Mouse (Mus musculus) T-helper 17 cell (primary cell): Measurements from ENCODE around the gene Crygn.

Source experiments
- in situ Hi-C, 2 experiments: fragments of 300-600 bp; cut with MboI, MseI; formaldehyde crosslinking; loops; 1 replicate in 1 of 2; 2 replicates in 1 of 2; pipeline ENCODE4 v1.15.1; 2025; ENCODE audit warnings: high pct_unique_total_duplicates in 2 of 2

The Crygn gene

DNA sequence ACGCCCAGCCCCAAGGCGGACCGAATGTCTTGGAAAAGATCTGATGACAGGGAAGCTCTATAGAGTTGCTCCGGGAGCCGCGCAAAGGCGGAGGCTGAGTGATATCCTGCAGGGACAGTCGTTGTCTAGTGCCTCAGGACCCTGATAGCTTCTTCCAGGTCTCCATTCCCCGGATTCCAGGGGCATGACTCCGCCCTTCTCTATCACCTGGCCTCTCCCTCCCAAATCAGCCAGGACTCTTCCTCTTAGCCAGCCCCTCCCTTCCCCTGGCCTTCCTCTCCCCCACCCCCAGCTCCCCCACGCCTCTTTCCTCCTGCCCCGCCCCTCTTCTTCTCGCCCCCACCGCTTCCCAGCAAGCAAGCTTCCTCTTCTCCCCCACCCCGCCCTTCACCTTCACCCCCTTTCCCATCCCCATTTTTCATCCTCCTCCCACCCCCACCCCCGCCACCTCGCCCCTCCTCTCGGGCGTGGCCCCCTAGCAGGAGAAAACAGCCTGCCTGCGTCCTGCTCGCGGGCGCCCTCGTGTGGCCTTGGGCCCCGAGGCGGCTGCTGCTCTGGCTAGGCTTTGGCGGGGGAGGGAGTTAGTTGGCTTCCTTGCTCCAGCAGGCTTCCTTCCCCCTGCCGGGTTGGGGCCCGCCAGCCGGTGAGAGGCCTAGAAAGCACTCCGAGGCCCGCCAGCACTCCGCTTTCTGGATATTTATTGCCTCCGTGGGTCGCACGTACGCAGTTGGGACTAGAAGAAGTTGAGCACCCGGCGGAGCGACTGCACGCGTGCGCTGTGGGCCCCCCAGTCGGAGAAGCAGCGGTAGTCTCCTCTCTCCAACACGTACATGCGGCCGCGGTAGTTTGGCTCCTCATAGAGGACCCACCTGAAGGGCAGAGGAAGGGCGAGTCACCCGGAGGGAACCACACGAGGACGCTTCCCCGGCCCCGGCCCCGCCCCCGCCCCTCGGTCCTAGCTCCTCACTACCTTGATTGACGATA, 7.2 kb downstream of the Crygn start:
- in situ Hi-C loops: loop anchor here in 1 of 2 experiments (5.0 kb wide), 1 partner anchor 82 kb away; no protein-coding TSS in a partner anchor

DNA sequence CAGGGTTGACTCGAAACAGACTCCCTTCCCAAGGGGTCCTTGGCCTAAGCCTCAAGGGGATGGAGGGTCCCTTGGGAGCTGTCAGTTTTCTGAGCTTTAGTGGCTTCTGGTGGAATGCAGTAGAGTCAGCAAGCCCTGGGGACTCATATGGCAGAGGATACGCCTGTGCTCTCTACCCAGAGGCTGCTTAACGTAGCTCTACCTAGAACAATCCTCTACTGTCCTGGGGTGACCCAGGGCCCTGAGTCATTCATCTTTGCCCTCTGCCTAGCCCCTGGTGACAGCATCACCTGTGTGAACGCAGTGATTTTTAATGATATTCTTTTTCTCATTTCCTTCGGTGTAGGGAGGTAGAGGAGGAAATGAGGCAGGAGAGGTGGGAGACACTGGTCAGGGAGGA, 8.1 kb downstream of the Crygn start:
- in situ Hi-C loops: loop anchor here in 1 of 2 experiments (5.0 kb wide), 1 partner anchor 83 kb away; no protein-coding TSS in a partner anchor

DNA sequence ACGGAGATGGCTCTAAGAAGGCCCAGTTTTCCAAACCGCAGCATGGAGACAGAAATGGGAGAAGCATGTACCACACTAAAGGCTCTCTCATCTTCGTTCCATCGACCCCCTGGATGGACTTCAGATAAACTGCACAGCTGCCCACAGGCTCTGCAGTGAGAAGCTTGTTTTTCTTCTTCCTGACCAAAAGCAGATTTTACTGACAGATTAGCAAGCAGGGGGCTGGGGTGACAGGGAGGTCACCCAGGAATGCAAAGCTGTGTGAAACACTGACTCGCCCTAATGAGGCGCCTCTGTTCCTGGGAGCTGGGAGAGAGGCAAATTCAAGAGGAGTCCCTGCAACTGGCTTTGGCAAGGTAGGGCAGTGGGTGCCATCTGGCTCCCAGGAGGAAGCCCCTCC, 10.3 kb downstream of the Crygn start:
- in situ Hi-C loops: no loop called here

DNA sequence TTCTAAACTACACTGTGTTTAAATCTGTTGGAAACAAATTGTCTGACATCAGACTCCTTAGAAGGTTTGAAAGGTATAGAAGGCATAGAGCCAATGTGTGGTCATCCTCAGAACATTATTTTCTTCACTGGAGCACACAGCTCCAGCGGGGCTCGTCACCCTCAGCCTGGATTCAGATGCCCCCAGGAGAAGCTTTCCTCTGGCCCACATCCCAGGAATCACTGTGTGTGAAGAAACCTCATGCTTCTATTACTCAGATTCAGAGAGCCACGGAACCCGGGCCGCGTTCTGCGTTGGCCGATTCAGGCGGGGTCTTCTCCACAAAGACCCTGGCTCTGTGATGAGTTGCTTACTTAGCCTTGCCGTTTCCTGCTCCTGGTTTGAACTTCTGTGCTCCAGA, 13.9 kb downstream of the Crygn start:
- in situ Hi-C loops: no loop called here

DNA sequence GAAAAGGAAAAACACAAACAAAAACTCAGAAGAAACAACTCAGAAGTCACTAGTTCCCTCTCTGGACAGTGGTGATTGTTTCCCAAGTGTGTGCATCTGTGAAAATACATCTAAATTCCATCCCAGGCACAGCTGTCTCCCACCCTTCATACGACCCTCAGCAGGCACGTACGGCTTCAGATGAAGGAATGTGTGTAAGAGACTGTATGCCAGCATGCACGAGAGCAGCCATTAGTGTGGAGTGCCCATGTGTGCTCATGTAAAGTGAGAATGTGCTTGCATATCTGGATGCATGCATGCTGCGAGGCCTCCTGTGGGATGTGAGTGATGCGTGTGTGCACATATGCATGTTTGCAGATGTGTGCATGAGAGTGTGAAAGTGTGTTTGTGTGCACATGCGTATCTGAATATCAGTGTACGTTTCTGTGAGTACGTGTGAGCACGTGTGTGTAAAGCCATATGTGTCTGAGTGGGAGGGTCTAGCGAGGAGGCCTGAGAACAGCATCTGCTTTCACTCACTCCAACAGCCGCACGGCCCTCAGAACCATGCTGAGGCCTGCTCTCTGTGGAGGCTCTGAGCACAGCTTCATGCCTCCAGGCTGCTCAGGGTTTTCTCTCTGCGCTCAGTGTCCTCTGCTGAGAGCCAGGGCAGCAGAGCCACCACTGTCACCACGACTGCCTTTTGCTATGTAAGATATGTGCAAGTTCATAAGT, 16.5 kb downstream of the Crygn start:
- in situ Hi-C loops: no loop called here

DNA sequence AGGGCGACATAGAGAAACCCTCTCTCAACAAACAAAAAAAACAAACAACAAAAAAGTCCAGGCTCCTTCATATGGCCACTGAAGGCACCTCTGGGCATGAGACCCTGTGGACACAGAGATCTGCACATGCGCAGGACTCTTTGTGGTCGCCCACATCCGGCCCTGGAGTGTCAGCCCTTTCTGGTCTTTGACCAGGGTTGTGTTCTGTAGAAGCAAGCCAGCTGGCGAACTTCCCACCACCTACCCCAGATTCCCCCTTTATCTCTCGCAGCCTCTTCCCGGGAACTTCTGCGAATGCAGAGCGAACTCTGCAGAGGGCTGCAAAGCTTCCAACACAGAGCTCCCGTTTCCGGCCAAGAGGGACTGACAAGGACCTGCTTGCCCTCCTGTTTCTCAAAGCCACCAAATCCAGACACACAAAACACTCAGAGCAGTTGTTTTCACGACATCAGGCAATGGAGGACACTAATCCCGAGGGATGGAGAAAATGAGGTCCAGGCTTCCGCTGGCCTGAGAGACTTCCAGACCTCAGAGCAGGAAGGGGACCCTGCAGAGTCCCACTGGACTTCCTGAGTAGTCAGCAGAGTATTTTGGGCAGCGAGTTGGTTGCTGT, 18.6 kb downstream of the Crygn start:
- in situ Hi-C loops: loop anchor here in 1 of 2 experiments (10.0 kb wide), 1 partner anchor 56 kb away; no protein-coding TSS in a partner anchor

DNA sequence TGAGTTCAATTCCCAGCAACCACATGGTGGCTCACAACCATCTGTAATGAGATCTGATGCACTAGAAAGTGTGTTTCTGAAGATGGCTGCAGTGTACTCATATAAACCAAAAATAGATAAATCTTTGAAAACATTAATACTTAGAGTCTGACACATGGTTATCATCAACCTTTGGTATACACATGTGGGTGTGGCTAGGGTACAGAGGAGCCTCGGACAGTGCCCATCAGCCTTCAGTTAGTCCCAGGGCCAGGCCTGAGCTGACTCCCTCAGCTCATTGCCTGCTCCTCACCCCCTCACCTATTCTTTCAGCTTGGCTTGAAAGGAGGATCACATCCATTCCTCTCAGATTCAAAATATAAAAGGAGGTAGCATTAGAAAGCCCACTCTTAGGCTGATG, 19.3 kb downstream of the Crygn start:
- in situ Hi-C loops: loop anchor here in 1 of 2 experiments (10.0 kb wide), 1 partner anchor 56 kb away; no protein-coding TSS in a partner anchor

DNA sequence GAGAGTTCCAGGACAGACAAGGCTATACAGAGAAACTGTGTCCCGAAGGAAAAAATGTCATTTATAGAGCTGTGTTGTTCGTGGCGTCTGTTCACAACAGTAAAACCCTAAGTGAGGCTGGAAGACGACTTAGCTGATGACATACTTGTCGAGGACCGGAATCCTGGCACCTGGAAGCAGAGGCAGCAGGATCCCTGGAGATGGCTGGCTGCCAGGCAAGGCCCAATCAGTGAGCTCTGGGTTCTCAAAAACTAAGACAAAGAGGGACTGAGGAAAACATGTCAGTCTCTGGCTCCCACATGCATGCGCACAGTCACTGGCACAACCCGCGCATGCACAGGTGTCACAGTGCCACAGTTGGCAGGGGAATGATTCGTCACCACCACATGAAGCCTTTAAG, 20.2 kb downstream of the Crygn start:
- in situ Hi-C loops: loop anchor here in 1 of 2 experiments (10.0 kb wide), 1 partner anchor 57 kb away; no protein-coding TSS in a partner anchor

DNA sequence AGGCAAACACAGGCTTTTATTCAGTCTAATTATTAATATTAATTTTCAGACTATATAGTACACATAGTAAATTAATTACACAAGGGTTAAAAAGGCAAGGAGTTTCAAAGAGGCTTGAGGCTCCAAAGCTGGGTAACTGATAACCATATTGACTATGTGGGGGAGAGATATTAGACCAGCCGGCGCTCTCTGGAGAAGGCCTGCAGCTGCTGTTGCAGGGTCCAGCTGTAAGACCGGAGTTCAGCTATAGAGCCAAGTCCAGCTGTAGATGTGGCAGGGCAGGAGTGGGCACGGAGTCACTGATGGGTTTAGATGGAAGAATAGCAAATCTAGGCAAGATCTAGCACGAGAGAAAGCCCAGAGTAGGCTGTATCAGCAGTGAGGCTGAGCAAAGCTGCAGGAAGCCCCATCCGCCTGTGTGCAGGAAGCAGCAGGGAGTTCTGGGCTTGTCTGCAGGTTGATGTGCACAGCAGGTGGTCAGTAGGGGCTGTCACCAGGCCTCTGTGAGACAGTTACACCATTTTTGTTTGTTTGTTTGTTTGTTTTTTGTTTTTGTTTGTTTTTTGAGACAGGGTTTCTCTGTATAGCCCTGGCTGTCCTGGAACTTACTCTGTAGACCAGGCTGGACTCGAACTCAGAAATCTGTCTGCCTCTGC, 23.9 kb downstream of the Crygn start:
- in situ Hi-C loops: loop anchor here in 1 of 2 experiments (10.0 kb wide), 1 partner anchor 61 kb away; no protein-coding TSS in a partner anchor

DNA sequence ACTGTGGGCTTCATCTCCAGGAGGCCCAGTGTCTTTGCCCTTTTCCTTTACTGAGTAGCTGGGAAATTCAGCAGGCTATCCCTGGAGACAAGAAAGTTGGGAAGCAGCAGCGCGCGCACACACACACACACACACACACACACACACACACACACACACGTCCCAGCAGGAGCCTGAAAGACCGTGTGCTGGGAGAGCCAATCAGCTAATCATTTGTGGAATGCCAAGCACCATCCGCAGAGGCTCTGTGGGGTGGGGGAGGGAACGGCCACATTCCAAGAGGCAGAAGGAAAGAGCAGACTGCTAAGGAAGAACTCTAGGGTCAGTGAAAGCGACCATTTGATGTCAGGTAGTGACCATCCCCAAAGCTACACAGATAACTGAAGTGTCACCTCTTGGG, 24.7 kb downstream of the Crygn start:
- in situ Hi-C loops: loop anchor here in 1 of 2 experiments (10.0 kb wide), 1 partner anchor 62 kb away; no protein-coding TSS in a partner anchor

DNA sequence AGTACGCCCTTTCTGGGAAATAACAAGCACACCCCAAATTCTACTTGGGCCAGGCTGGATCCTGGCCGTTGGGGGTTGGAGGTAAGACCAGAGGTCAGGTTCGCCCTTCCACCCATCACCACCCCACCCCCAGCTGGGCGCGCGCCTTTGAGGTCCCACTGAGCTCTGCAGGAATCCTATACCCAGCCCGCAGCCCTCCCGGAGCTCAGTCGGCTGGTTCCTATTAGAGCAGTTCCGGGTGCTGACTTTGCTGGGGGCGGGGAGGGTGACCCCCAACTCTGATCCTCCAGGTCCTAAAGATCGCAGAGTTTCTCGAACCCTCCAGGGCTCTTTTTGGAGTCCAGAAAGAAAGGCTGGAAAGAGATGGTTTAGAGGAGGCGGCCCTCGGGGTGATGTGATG, 26.8 kb downstream of the Crygn start:
- in situ Hi-C loops: loop anchor here in 1 of 2 experiments (10.0 kb wide), 1 partner anchor 64 kb away; no protein-coding TSS in a partner anchor

DNA sequence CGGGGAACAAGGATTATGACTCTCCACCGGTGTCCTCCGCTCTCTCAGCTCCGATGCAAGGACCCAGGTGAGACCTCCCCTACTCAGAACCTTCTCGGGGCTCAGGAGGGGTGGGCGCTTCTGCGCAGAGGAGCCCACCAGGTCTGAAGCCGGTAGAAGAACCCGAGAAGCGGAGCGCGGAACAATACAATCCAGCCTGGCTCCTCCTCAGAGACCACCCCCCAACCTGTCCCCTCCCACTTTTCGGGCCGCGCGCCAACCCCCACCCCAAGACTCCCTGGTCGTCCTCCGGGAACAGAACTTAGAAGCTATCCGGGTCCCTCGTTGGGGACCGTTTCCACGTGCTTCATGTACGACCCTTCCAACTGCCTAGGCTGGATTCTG, 27.3 kb downstream of the Crygn start, which contains the start of gene Wdr86:
TSS of gene Wdr86 (minus strand) at position 240 of the 384 bp plus-strand sequence.
- in situ Hi-C loops: loop anchor here in 1 of 2 experiments (10.0 kb wide), 1 partner anchor 64 kb away; no protein-coding TSS in a partner anchor

DNA sequence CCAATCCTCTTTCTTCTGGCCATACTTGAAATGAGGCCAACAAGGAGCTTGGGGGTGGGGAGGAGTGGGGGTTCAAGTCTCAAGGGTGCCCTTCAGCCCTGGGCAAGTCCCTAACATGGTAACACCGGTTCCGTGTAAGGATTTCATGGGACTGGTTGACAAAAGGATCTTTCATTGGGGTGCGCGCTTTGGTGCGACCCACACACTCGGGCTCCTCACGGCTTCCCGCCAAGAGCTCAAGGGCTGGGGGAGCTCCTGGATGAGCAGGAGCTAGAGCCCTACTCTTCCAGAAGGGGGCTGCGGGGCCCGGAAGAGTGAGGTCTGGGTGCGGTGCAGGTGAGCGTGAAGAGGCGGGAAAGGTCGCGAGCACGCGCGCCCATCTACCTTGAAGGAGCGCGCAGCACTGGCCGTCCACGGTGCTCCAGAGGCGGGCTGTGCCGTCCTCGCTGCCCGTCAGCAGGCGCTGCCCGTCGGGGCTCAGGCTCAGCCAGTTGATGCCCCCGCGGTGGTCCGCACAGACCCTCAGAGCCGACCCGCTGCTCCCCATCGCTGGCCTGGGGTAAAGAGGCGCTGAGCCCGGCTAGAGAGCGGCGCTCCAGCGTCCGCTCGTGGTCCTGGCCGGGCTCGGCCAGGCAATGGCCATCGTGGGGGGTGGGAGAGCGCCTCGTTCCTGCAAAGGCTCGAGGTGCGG, 27.9 kb downstream of the Crygn start:
- in situ Hi-C loops: loop anchor here (5.0 to 10.0 kb wide), 2 partner anchors 47 to 65 kb away; no protein-coding TSS in a partner anchor

DNA sequence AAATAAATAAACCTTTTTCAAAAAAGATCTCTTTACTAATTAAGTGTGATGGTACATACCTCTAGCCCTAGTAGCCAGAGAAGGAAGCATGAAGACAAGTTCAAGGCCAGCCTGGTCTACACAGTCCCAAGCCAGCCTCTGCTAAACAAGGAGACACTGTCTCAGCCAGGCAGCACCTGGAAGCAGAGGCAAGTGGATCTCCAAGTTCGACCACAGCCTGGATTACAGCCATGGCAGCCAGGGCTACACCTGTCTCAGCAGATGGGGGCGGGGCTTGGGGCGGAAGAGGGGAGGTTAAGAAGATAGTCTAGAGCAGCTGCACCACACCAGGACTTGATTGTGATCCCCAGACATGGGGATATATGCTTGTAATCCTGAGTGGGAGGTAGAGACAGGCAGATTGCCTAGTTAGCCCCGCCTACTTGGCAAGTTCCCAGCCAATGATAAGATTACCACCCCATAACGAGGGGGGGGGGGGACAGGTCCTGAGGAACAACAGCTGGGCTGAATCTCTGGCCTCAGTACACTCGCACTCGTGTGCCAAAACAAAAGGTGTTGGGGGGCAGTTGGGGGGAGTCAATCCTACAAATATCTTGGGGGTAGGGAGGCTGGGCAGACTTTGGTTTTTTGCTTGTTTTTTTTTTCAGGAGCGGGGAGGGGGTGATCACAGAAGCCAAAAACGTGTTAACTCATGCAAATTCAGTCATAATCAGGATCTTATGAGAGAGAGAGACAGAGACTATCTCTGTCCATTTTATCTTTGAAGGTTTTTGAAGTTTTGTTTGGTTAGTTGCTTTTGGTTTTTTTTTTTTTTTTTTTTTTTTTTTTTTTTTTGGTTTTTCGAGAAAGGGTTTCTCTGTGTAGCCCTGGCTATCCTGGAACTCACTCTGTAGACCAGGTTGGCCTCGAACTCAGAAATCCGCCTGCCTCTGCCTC, 30.6 kb downstream of the Crygn start:
- in situ Hi-C loops: loop anchor here in 1 of 2 experiments (5.0 kb wide), 1 partner anchor 50 kb away; no protein-coding TSS in a partner anchor

DNA sequence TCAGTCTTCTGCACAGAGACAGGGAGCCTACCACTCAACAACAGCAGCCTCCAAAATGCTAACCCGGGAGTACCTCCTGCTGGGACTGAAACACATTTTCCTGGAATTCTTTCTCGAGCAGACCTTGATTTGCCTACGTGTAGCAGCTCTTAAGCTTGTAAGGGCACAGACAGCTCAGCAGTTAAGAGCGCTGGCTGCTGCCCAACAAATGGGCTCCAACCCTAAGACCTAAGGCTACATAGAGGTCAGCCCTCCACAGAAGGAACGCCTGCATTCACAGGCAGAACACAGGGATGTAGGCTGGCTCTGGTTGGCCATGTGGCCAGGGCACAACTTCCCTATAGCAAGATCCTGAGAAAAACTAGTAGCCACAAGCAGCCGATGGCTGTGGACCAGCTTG, 31.9 kb downstream of the Crygn start:
- in situ Hi-C loops: loop anchor here in 1 of 2 experiments (5.0 kb wide), 1 partner anchor 51 kb away; no protein-coding TSS in a partner anchor

DNA sequence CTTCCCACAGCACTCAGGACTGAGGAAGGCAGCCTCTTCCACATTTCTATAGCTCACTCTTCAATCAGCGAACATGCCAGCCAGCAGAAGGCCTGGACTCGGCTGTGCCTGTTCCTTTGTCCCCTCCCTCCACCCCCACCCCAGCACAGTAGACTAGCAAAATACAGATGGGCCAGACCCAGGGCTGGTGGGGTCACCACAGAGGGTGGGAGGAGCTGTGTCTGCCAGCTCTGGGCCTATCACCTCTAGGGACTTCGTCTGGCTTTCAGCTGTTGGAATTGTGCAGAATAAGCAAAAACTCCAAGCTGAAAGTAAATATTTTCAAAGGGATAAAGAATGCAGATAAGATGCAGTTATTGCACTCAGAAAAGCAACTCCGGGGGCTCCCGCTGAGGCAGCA, 33.0 kb downstream of the Crygn start:
- in situ Hi-C loops: loop anchor here in 1 of 2 experiments (5.0 kb wide), 1 partner anchor 52 kb away; no protein-coding TSS in a partner anchor

DNA sequence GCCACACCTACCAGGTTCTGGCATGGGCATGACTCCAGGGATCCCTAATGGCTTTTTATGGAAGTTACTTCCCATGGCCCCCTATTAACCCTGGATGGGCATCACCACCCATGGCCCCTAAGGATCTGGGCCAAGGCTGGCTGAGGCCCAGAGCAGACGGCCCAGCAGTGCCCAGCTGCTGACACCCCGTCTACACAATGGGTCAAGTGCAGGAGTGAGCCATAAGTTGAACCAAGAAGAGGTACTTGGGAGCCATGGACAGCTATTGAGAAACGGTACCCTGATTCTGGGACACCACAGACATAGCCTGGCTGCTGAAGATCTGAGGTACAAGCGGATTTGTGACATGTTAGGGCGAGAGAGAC, 33.6 kb downstream of the Crygn start:
- in situ Hi-C loops: no loop called here

DNA sequence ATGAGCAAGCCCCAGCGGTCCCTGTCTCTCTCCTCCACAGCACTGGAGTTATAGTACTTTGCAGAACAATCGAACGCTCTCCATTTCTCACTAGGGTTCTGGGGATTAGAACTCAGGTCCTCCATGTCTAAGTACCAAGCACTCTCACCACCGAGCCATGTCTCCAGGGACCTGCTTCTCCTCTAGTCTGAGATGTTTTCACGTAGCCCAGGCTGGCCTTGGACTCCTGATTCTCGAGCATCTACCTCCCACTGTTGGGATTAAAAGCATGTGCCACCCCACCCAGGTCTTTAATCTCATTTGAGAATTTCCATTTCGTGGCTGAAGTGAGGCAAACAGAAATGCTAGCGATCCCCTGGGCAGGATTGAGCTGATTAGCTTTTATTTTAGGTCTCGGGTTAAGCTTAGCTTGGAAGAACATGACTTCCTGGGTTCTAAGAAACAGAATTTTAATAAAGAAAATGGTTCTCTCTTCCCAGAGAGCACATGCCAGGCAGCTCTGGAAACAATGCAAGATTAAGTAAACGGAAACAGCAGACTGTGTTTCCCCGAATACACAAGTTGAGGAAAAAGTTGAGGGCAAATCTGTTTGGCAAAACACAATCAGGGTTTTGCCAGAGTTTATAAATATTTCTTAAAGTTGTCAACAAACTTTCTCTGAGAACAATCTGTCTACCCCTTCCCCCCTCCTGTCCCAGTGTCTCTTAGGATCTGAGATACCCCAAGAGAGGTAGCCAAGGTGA, 34.1 kb downstream of the Crygn start:
- in situ Hi-C loops: no loop called here
